Mouse (Mus musculus) activated CD4-positive, CD25-positive, alpha-beta regulatory T cell, adult 4 months (primary cell): ENCODE data around the gene Etl4. TPM values are rescaled to one million over a fixed set of nuclear protein-coding genes. Genes with fewer than 3 reads are reported as not detected.
"Not testable (repeated sequence)": the region's sequence is repeated elsewhere in the genome, so short reads cannot be mapped to it uniquely, and the experiment has no call there.

ENCODE experiments used
- ATAC-seq: one replicate; pipeline ENCODE4 v1.8.0; 2017
- polyA plus RNA-seq, 2 experiments: library from polyadenylated mRNA; unstranded; fragments of 100-300 nt; shearing (Covaris generic); gene quantifications; one replicate each; pipeline ENCODE4 v1.2.1; 2017

Etl4 gene
- polyA plus RNA-seq, 2 experiments from 2014 or later: not detected

- no peak for ATAC-seq
Measured at GRCm38 (mm10) chr2:20655341-20655612, 745.7 kb downstream of the Etl4 start.

GRCm38 (mm10) chr2:20657856-20658255 lies 748.3 kb downstream of the Etl4 start:
- ATAC-seq: no peak

GRCm38 (mm10) chr2:20661841-20662240 lies 752.3 kb downstream of the Etl4 start:
- ATAC-seq: no peak

- ATAC-seq: no peak
Measured at GRCm38 (mm10) chr2:20662696-20663095, 753.1 kb downstream of the Etl4 start.

- no peak for ATAC-seq
Measured at GRCm38 (mm10) chr2:20665309-20665971, 755.9 kb downstream of the Etl4 start.

GRCm38 (mm10) chr2:20666051-20666478 lies 756.5 kb downstream of the Etl4 start:
- no peak for ATAC-seq

- no peak for ATAC-seq
Measured at GRCm38 (mm10) chr2:20667876-20668275, 758.3 kb downstream of the Etl4 start.

GRCm38 (mm10) chr2:20668276-20669030 lies 758.9 kb downstream of the Etl4 start:
- not testable (repeated sequence) for ATAC-seq

- ATAC-seq: no peak
Measured at GRCm38 (mm10) chr2:20669367-20669766, 759.8 kb downstream of the Etl4 start.

- ATAC-seq: no peak
Measured at GRCm38 (mm10) chr2:20671546-20672255, 762.1 kb downstream of the Etl4 start.

- ATAC-seq: no peak
Measured at GRCm38 (mm10) chr2:20672281-20672680, 762.7 kb downstream of the Etl4 start.

GRCm38 (mm10) chr2:20672803-20673603 lies 763.4 kb downstream of the Etl4 start:
- no peak for ATAC-seq

- no peak for ATAC-seq
Measured at GRCm38 (mm10) chr2:20676379-20676778, 766.8 kb downstream of the Etl4 start.

- ATAC-seq: no peak
Measured at GRCm38 (mm10) chr2:20678793-20679192, 769.2 kb downstream of the Etl4 start.

GRCm38 (mm10) chr2:20682203-20682602 lies 772.6 kb downstream of the Etl4 start:
- not testable (repeated sequence) for ATAC-seq

GRCm38 (mm10) chr2:20689389-20689788 lies 779.8 kb downstream of the Etl4 start:
- ATAC-seq: no peak

- ATAC-seq: no peak
Measured at GRCm38 (mm10) chr2:20692898-20693297, 783.3 kb downstream of the Etl4 start.

GRCm38 (mm10) chr2:20693772-20694171 lies 784.2 kb downstream of the Etl4 start:
- no peak for ATAC-seq

- no peak for ATAC-seq
Measured at GRCm38 (mm10) chr2:20697719-20698118, 788.1 kb downstream of the Etl4 start.

GRCm38 (mm10) chr2:20705110-20705509 lies 795.5 kb downstream of the Etl4 start:
- no peak for ATAC-seq

GRCm38 (mm10) chr2:20710589-20710988 lies 801.0 kb downstream of the Etl4 start:
- ATAC-seq: no peak

- no peak for ATAC-seq
Measured at GRCm38 (mm10) chr2:20711024-20711423, 801.4 kb downstream of the Etl4 start.

GRCm38 (mm10) chr2:20719105-20719504 lies 809.5 kb downstream of the Etl4 start:
- ATAC-seq: no peak
